Mouse (Mus musculus) embryonic facial prominence, embryonic 14.5 days (tissue): Measurements from ENCODE around the gene Gmfg. TPM values are rescaled to one million over a fixed set of nuclear protein-coding genes. Genes with fewer than 3 reads are reported as not detected.
A peak's percentile ranks its signal among the peaks of the same experiment; 100 is the strongest.

Experiments used
- ATAC-seq: fragments of 200-750 bp; cut with Nextera tagmentation; 2 replicates; pipeline ENCODE4 v1.8.0; 2017; ENCODE audit warnings: low read depth, moderate number of reproducible peaks, moderate TSS enrichment
- DNase-seq: peaks from one replicate; pipeline ENCODE4 v3.0.0-alpha.2; 2015; ENCODE audit warnings: low spot score
- H3K27ac ChIP-seq: fragments of 300-500 bp; sonication (generic); replicated peaks from 2 replicates; pipeline ENCODE4 v1.5.1; 2014; ENCODE audit warnings: low read depth, mild to moderate bottlenecking, low read length, moderate library complexity
- H3K27me3 ChIP-seq: fragments of 300-500 bp; sonication (generic); replicated peaks from 2 replicates; pipeline ENCODE4 v1.6.1; 2014; ENCODE audit warnings: low read length; ENCODE audit not compliant: control insufficient read depth, insufficient read depth
- H3K36me3 ChIP-seq: fragments of 300-500 bp; sonication (generic); 2 replicates; pipeline ENCODE4 v1.6.1; 2014; ENCODE audit warnings: low read length, mixed read lengths; ENCODE audit not compliant: control insufficient read depth, insufficient read depth
- H3K4me1 ChIP-seq: fragments of 300-500 bp; sonication (generic); 2 replicates; pipeline ENCODE4 v1.6.1; 2014; ENCODE audit warnings: antibody characterized with exemption, low read length; ENCODE audit not compliant: control insufficient read depth, insufficient read depth
- H3K4me2 ChIP-seq: fragments of 300-500 bp; sonication (generic); 2 replicates; pipeline ENCODE4 v1.6.1; 2014; ENCODE audit warnings: low read depth, mild to moderate bottlenecking, low read length, moderate library complexity, mixed read lengths
- H3K4me3 ChIP-seq: fragments of 300-500 bp; sonication (generic); 2 replicates; pipeline ENCODE4 v1.5.1; 2014; ENCODE audit warnings: low read depth, mild to moderate bottlenecking, low read length
- H3K9ac ChIP-seq: fragments of 300-500 bp; sonication (generic); 2 replicates; pipeline ENCODE4 v1.6.1; 2014; ENCODE audit warnings: low read depth, mild to moderate bottlenecking, low read length, moderate library complexity, mixed read lengths
- H3K9me3 ChIP-seq: fragments of 300-500 bp; sonication (generic); 2 replicates; pipeline ENCODE4 v1.6.1; 2016; ENCODE audit warnings: low read length; ENCODE audit not compliant: control insufficient read depth
- WGBS: fragments of 180-500 bp; shearing (Covaris S2); extraction: QIAGEN DNeasy Blood & Tissue Kit; methylation state at CpG from one replicate; pipeline ENCODE4 v1.1.7; 2014; 5-methylcytosine and 5-hydroxymethylcytosine counted together
- polyA plus RNA-seq: library from polyadenylated mRNA; unstranded; fragments of >200 nt; fragmentation: Nextera tagmentation; extraction: Ambion mirVana; gene quantifications from 2 replicates; pipeline ENCODE4 v1.2.1, GENCODE M21; 2014

Gmfg gene
- polyA plus RNA-seq, 1 experiment from 2014 or later = 20.4 TPM

DNA sequence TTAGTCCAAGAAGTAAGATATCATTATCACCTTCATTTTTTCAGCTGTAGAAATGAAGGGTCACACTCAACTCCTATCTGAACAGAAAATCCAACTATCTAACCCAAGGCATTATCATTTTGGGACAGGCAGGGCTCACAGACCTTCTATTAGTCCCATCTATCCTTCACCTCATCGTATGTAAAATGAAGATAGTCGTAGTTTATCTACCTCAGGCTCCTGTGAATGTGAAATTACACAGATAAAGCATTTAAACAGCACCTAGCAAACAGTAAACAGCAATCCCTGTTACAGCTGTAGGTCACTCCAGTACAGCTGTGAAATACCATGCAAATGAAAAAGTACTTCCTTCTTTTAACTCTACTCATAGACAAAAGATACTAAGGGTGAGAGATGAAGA is 5.0 kb upstream of the Gmfg start:
- Histone ChIP-seq H3K4me3 (no peak overlapping the region), H3K4me2 (no peak overlapping the region), H3K36me3 (peaks cover 22% of the 10 kb centered on the region), H3K27ac (no peak overlapping the region), H3K9me3 (no peaks in the 10 kb centered on the region), H3K4me1 (peaks cover 13% of the 10 kb centered on the region), H3K9ac (no peak overlapping the region), H3K27me3 (no peaks in the 10 kb centered on the region)
- 95% methylated on average over 2 of the region's 2 CpGs for WGBS
- ATAC-seq (no peak), DNase-seq (no peak)

GRCm38 (mm10) chr7:28435660-28436259 is 1.5 kb upstream of the Gmfg start:
- Histone ChIP-seq H3K9ac (peak overlapping the region; percentile 90), H3K27ac (peak overlapping the region; percentile 71), H3K4me2 (peak overlapping the region; percentile 84), H3K4me1 (peaks cover 13% of the 10 kb centered on the region), H3K4me3 (peak overlapping the region; percentile 79), H3K27me3 (no peaks in the 10 kb centered on the region), H3K36me3 (peaks cover 18% of the 10 kb centered on the region), H3K9me3 (no peaks in the 10 kb centered on the region)
- peak; percentile 19 for DNase-seq
- ATAC-seq = peak; percentile 26
- 1% methylated on average over 13 of the region's 70 CpGs for whole genome bisulfite sequencing

DNA sequence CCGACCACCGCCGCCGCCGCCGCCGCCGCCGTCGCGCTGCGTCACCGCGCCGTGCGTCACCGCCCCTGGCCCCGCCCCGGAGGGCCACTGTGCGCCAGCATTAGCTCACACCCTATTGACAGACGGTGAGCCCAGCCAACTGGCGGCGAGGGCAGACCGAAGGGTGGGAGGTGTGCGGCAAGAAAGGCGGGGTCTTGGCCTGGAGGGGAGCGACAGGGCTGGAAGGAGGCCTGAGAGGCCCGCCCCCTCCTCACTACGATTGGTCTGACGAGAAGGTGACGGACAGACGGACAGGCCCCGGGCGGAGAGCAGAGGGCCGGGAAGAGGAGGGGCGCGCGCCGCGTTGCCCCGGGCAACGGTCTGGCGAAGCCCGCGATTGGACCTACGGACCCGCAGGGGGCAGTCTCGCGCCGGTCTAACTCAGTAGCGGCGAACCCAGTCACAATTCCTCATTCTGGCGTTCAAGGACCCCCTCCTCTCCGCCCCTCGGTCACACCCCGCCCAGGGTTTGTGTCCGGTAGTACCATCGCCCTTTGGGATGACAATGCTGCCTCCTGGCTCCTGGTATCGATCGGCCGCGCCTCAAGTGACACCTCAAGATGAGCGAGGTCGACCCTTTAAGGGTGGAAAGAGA is 859 bp upstream of the Gmfg start:
- DNase-seq (peak; percentile 100), ATAC-seq (peak; percentile 99)
- WGBS = 0% methylated on average over 16 of the region's 64 CpGs
- Histone ChIP-seq H3K4me1 (peaks cover 13% of the 10 kb centered on the region), H3K4me2 (peak overlapping the region; percentile 84), H3K4me3 (peak overlapping the region; percentile 79), H3K27ac (peak overlapping the region; percentile 71; the same call in 1 of the 2 replicates), H3K9ac (peak overlapping the region; percentile 90), H3K36me3 (peaks cover 14% of the 10 kb centered on the region), H3K27me3 (no peaks in the 10 kb centered on the region), H3K9me3 (no peaks in the 10 kb centered on the region)

GRCm38 (mm10) chr7:28437964-28438363 is 717 bp downstream of the Gmfg start:
- DNase-seq = no peak
- Histone ChIP-seq H3K4me3 (no peak overlapping the region), H3K36me3 (no peaks in the 10 kb centered on the region; the same call in 1 of the 2 replicates), H3K27me3 (no peaks in the 10 kb centered on the region), H3K4me1 (peaks cover 12% of the 10 kb centered on the region), H3K9ac (no peak overlapping the region), H3K9me3 (no peaks in the 10 kb centered on the region), H3K27ac (no peak overlapping the region), H3K4me2 (no peak overlapping the region)
- no peak for ATAC-seq

GRCm38 (mm10) chr7:28438771-28439170 is 1.5 kb downstream of the Gmfg start:
- Histone ChIP-seq H3K27me3 (no peaks in the 10 kb centered on the region), H3K27ac (no peak overlapping the region), H3K9ac (no peak overlapping the region), H3K36me3 (no peaks in the 10 kb centered on the region), H3K4me2 (no peak overlapping the region), H3K9me3 (no peaks in the 10 kb centered on the region), H3K4me1 (peaks cover 7% of the 10 kb centered on the region), H3K4me3 (no peak overlapping the region)
- 79% methylated on average over 2 of the region's 2 CpGs for WGBS
- DNase-seq (no peak), ATAC-seq (no peak)

DNA sequence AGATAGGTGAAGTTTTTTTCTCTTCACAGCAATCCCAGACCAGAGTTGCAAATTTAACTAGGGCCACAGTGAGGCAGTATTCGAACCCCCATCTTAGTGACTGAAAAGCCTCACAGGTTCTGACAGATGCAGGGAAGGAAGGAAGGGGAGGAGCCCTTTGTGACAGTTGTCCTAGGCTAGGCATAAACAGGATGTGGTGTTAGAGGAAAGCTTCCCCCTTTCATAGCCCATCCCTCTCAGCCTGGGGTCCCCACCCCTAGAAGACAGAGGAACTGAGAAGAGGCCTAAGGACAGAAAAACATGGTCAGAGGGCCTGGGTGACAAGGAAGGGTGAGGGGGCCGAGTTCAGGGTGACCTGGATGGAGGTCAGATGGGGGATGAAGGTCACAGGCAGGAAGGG is 3.5 kb downstream of the Gmfg start:
- no peak overlapping the region for H3K4me2 ChIP-seq
- H3K36me3 ChIP-seq = no peaks in the 10 kb centered on the region
- H3K27ac ChIP-seq = no peak overlapping the region; the same call in 1 of the 2 replicates
- H3K27me3 ChIP-seq = 0 out of 2 replicates have a peak, but pooled peaks cover under 1% of the 10 kb centered on the region
- H3K4me3 ChIP-seq = no peak overlapping the region
- ATAC-seq = no peak
- H3K4me1 ChIP-seq = no peaks in the 10 kb centered on the region
- H3K9me3 ChIP-seq = no peaks in the 10 kb centered on the region
- 50% methylated on average over 2 of the region's 2 CpGs for WGBS
- H3K9ac ChIP-seq = no peak overlapping the region
- peak; percentile 27 for DNase-seq

- H3K9me3 ChIP-seq = no peaks in the 10 kb centered on the region
- no peak overlapping the region for H3K9ac ChIP-seq
- ATAC-seq = no peak
- no peaks in the 10 kb centered on the region for H3K4me1 ChIP-seq
- no peaks in the 10 kb centered on the region for H3K36me3 ChIP-seq
- H3K27ac ChIP-seq = no peak overlapping the region
- H3K4me2 ChIP-seq = no peak overlapping the region
- H3K4me3 ChIP-seq = no peak overlapping the region
- H3K27me3 ChIP-seq = 0 out of 2 replicates have a peak, but pooled peaks cover 3% of the 10 kb centered on the region
- 85% methylated on average over 13 of the region's 14 CpGs for WGBS
- DNase-seq = no peak
Measured at GRCm38 (mm10) chr7:28441776-28442485, 4.7 kb downstream of the Gmfg start.

DNA sequence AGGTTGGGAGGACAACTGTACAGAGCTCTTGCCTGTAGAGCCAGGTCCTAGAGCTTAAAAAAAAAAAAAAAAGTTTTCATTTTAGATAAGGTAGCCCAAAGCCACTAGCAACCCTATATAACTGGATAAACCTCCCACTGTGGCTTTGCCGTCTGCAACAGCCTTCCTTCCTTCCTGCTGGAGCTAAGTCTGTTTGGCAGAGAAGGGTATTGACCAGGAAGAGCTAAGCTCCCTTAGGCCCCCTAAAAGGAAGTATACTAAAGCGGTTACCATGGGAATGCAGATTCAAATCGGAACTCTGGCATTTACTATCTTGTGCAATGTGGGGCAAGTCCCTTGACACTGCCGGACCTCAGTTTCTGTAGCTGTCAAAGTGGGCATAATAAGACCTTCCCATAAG is 5.4 kb downstream of the Gmfg start:
- Histone ChIP-seq H3K4me1 (no peaks in the 10 kb centered on the region), H3K9ac (no peak overlapping the region), H3K4me3 (no peak overlapping the region), H3K4me2 (no peak overlapping the region), H3K9me3 (no peaks in the 10 kb centered on the region), H3K27me3 (0 out of 2 replicates have a peak, but pooled peaks cover 3% of the 10 kb centered on the region), H3K36me3 (no peaks in the 10 kb centered on the region), H3K27ac (no peak overlapping the region)
- no peak for ATAC-seq
- WGBS = 39% methylated on average over 4 of the region's 4 CpGs
- peak; percentile 43 for DNase-seq
